Mouse (Mus musculus) left cerebral cortex, adult 2 months (tissue): ENCODE measurements at regions not wholly inside any gene's neighbourhood (a gene's known extent, or its start where the extent isn't known, plus 50 kb on each side); places are given as distances from the start of the nearest gene placed in this dataset.

Source experiments
- DNase-seq, 2 experiments: peaks; one replicate each; pipeline ENCODE4 v3.0.0; 2021 to 2022; ENCODE audit warnings: low spot score in 2 of 2, mixed read lengths in 1 of 2; ENCODE audit errors: extremely low spot score in 1 of 2
- H3K27ac ChIP-seq: fragments of 200-600 bp; 2 replicates; pipeline ENCODE4 v1.8.1; 2022
- H3K4me3 ChIP-seq: fragments of 200-600 bp; 2 replicates; pipeline ENCODE4 v1.8.1; 2022
- CTCF ChIP-seq: fragments of 200-600 bp; IDR thresholded peaks from 2 replicates; pipeline ENCODE4 v1.8.1; 2022; ENCODE audit warnings: antibody characterized with exemption, mild to moderate bottlenecking, moderate library complexity
- intact Hi-C: fragments of 180-260 bp; cut with DNase I; formaldehyde crosslinking; loops from one replicate; pipeline ENCODE4 v1.15.1; 2025

DNA sequence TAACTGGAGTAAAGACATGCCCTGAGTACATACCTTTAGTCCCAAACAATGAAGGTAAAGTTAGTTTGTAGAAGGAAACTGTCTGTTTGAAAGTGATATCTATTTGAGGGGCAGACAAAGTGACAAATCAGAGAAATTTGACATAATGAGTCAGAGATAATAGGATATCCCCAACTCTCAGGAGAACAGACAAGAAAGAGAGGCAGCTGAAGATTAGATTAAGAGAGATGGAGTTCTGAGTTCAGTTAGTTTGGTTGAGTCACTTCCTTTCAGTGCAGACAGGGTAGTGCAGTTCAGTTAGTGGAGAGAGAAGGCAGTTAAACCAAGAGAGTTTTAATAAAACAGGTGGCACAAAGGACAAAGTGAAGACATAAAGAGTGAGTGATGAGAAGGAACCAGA lies 477.4 kb upstream of the Diaph2 start:
- no peak overlapping the region for H3K4me3 ChIP-seq
- DNase-seq = no peak
- no peak overlapping the region for H3K27ac ChIP-seq
- no peak for TF ChIP-seq CTCF
- intact Hi-C loops = no loop called here

- Histone ChIP-seq H3K4me3 (no peak overlapping the region), H3K27ac (no peak overlapping the region)
- TF ChIP-seq CTCF = peak; percentile 69
- intact Hi-C loops = loop anchor here (10.0 kb wide), 1 partner anchor 441 kb away; the partner anchor contains the start of gene Diaph2
- DNase-seq = peak; percentile 31 to 49
Observed at GRCm38 (mm10) chrX:129303987-129304386, 445.6 kb upstream of the Diaph2 start.

DNA sequence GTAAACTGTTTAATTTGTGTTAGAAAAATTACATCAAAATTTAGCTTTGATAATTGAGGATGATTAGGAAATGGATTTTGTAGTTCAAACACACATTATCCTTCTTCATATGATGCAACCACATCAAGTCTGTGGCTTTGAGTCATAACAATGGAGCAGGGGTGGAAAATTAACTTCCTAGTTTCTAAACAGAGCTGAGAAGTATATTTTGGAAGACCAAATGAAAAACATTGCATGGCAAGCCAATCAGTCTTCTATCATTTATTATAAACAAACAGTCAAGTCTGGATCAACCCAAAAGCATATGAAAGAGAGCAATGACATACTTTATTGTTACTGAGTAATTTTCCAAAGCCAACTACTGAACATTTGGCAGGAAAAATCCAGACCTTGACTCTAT lies 440.2 kb upstream of the Diaph2 start:
- DNase-seq = no peak
- intact Hi-C loops = loop anchor here (10.0 kb wide), 1 partner anchor 435 kb away; the partner anchor contains the start of gene Diaph2
- H3K27ac ChIP-seq = no peak overlapping the region
- no peak overlapping the region for H3K4me3 ChIP-seq
- TF ChIP-seq CTCF = no peak

DNA sequence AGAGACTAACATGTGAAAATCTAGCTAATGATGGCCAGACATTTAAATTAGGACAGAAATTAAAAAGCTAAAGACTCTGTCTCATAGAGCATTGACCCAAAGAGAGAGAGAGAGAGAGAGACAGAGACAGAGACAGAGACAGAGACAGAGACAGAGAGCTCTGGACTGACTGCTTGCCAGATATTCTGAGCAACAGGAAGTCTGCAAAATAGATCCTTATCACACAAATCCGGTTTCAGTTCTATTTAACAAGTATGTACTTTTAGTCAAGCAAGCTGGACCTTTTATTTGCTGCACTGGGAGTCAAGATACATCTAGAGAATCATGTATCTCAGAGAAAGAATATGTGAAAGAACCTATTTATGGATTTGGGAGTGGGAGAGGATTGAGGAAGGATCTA lies 420.1 kb upstream of the Diaph2 start:
- no peak overlapping the region for H3K4me3 ChIP-seq
- TF ChIP-seq CTCF = no peak
- no peak for DNase-seq
- intact Hi-C loops = no loop called here
- no peak overlapping the region for H3K27ac ChIP-seq

GRCm38 (mm10) chrX:129332810-129333209 lies 416.7 kb upstream of the Diaph2 start:
- Histone ChIP-seq H3K27ac (no peak overlapping the region), H3K4me3 (no peak overlapping the region)
- intact Hi-C loops = no loop called here
- DNase-seq = no peak
- no peak for TF ChIP-seq CTCF
